Mouse (Mus musculus): Measurements from ENCODE around the gene Hao2. TPM values are rescaled to one million over a fixed set of nuclear protein-coding genes. Genes with fewer than 3 reads are reported as not detected.

Hao2 gene
- polyA plus RNA-seq (2011; ENCODE audit: insufficient read depth, insufficient read length, low replicate concordance, missing spikeins), result 0.97 TPM in 1 of 2 replicates, not detected in the other

- Histone ChIP-seq H3K4me1 (ENCODE audit: control insufficient read depth, insufficient read depth, low read length) (no peaks in the 10 kb centered on the region), H3K27ac (ENCODE audit: control insufficient read depth, insufficient read depth, low read depth, low read length, poor library complexity) (no peak within 1 kb of the TSS), H3K4me3 (replicated peaks; ENCODE audit: control insufficient read depth, low read depth, low read length) (no peak within 1 kb of the TSS)
- TF ChIP-seq CTCF (IDR thresholded peaks at IDR 0.05; ENCODE audit: control insufficient read depth, insufficient read depth, low read length) (no peak), POLR2A (IDR thresholded peaks at IDR 0.05; ENCODE audit: borderline replicate concordance, control insufficient read depth, low read depth, low read length) (no peak)
- 71% methylated on average over 3 of the region's 3 CpGs for WGBS
These were observed at the start of gene Hao2 for GRCm38 (mm10) chr3:98893057-98893772. TSS of gene Hao2 (minus strand) at chr3:98893239.

- Histone ChIP-seq H3K4me3 (replicated peaks; ENCODE audit: control insufficient read depth, low read depth, low read length) (no peak overlapping the region), H3K27ac (ENCODE audit: control insufficient read depth, insufficient read depth, low read depth, low read length, poor library complexity) (no peak overlapping the region), H3K4me1 (ENCODE audit: control insufficient read depth, insufficient read depth, low read length) (no peaks in the 10 kb centered on the region)
- TF ChIP-seq POLR2A (IDR thresholded peaks at IDR 0.05; ENCODE audit: borderline replicate concordance, control insufficient read depth, low read depth, low read length), result no peak
- TF ChIP-seq CTCF (IDR thresholded peaks at IDR 0.05; ENCODE audit: control insufficient read depth, insufficient read depth, low read length), result no peak
- 14% methylated on average over 10 of the region's 10 CpGs for WGBS
These were observed 48.6 kb upstream of the Hao2 start for GRCm38 (mm10) chr3:98941601-98942000.

- no peak overlapping the region for H3K4me3 ChIP-seq (replicated peaks; ENCODE audit: control insufficient read depth, low read depth, low read length)
These were observed 48.1 kb upstream of the Hao2 start for GRCm38 (mm10) chr3:98941066-98941551.

GRCm38 (mm10) chr3:98940225-98940624 lies 47.2 kb upstream of the Hao2 start:
- TF ChIP-seq POLR2A (IDR thresholded peaks at IDR 0.05; ENCODE audit: borderline replicate concordance, control insufficient read depth, low read depth, low read length) (no peak), CTCF (IDR thresholded peaks at IDR 0.05; ENCODE audit: control insufficient read depth, insufficient read depth, low read length) (no peak)
- Histone ChIP-seq H3K4me1 (ENCODE audit: control insufficient read depth, insufficient read depth, low read length) (no peaks in the 10 kb centered on the region), H3K4me3 (replicated peaks; ENCODE audit: control insufficient read depth, low read depth, low read length) (no peak overlapping the region), H3K27ac (ENCODE audit: control insufficient read depth, insufficient read depth, low read depth, low read length, poor library complexity) (no peak overlapping the region)
- 72% methylated on average over 4 of the region's 4 CpGs for WGBS

More at GRCm38 (mm10) chr3:98941066-98941551, 48.1 kb upstream of the Hao2 start:
- H3K4me1 ChIP-seq (ENCODE audit: control insufficient read depth, insufficient read depth, low read length), result no peaks in the 10 kb centered on the region
- no peak overlapping the region for H3K27ac ChIP-seq (ENCODE audit: control insufficient read depth, insufficient read depth, low read depth, low read length, poor library complexity)
- TF ChIP-seq POLR2A (IDR thresholded peaks at IDR 0.05; ENCODE audit: borderline replicate concordance, control insufficient read depth, low read depth, low read length) (no peak), CTCF (IDR thresholded peaks at IDR 0.05; ENCODE audit: control insufficient read depth, insufficient read depth, low read length) (no peak)
- 5% methylated on average over 24 of the region's 24 CpGs for WGBS

GRCm38 (mm10) chr3:98936446-98936845 lies 43.4 kb upstream of the Hao2 start:
- TF ChIP-seq POLR2A (IDR thresholded peaks at IDR 0.05; ENCODE audit: borderline replicate concordance, control insufficient read depth, low read depth, low read length) (no peak), CTCF (IDR thresholded peaks at IDR 0.05; ENCODE audit: control insufficient read depth, insufficient read depth, low read length) (no peak)
- no peak overlapping the region for H3K4me3 ChIP-seq (replicated peaks; ENCODE audit: control insufficient read depth, low read depth, low read length)
- 78% methylated on average over 3 of the region's 3 CpGs for WGBS
- no peak overlapping the region for H3K27ac ChIP-seq (ENCODE audit: control insufficient read depth, insufficient read depth, low read depth, low read length, poor library complexity)
- no peaks in the 10 kb centered on the region for H3K4me1 ChIP-seq (ENCODE audit: control insufficient read depth, insufficient read depth, low read length)

- 78% methylated on average over 7 of the region's 7 CpGs for WGBS
- no peak overlapping the region for H3K27ac ChIP-seq (ENCODE audit: control insufficient read depth, insufficient read depth, low read depth, low read length, poor library complexity)
These were observed 41.6 kb upstream of the Hao2 start for GRCm38 (mm10) chr3:98934601-98935000.

GRCm38 (mm10) chr3:98934041-98934440 lies 41.0 kb upstream of the Hao2 start:
- WGBS, result 81% methylated on average over 1 of the region's 1 CpGs
- no peak for TF ChIP-seq CTCF (IDR thresholded peaks at IDR 0.05; ENCODE audit: control insufficient read depth, insufficient read depth, low read length)

More at GRCm38 (mm10) chr3:98934601-98935000, 41.6 kb upstream of the Hao2 start:
- no peaks in the 10 kb centered on the region for H3K4me1 ChIP-seq (ENCODE audit: control insufficient read depth, insufficient read depth, low read length)
- H3K4me3 ChIP-seq (replicated peaks; ENCODE audit: control insufficient read depth, low read depth, low read length), result no peak overlapping the region
- no peak for TF ChIP-seq POLR2A (IDR thresholded peaks at IDR 0.05; ENCODE audit: borderline replicate concordance, control insufficient read depth, low read depth, low read length)
- TF ChIP-seq CTCF (IDR thresholded peaks at IDR 0.05; ENCODE audit: control insufficient read depth, insufficient read depth, low read length), result no peak

GRCm38 (mm10) chr3:98932421-98932820 lies 39.4 kb upstream of the Hao2 start:
- no peak overlapping the region for H3K27ac ChIP-seq (ENCODE audit: control insufficient read depth, insufficient read depth, low read depth, low read length, poor library complexity)

More at GRCm38 (mm10) chr3:98934041-98934440, 41.0 kb upstream of the Hao2 start:
- H3K27ac ChIP-seq (ENCODE audit: control insufficient read depth, insufficient read depth, low read depth, low read length, poor library complexity), result no peak overlapping the region
- H3K4me1 ChIP-seq (ENCODE audit: control insufficient read depth, insufficient read depth, low read length), result no peaks in the 10 kb centered on the region
- H3K4me3 ChIP-seq (replicated peaks; ENCODE audit: control insufficient read depth, low read depth, low read length), result no peak overlapping the region

More at GRCm38 (mm10) chr3:98932421-98932820, 39.4 kb upstream of the Hao2 start:
- TF ChIP-seq CTCF (IDR thresholded peaks at IDR 0.05; ENCODE audit: control insufficient read depth, insufficient read depth, low read length) (no peak), POLR2A (IDR thresholded peaks at IDR 0.05; ENCODE audit: borderline replicate concordance, control insufficient read depth, low read depth, low read length) (no peak)
- no peak overlapping the region for H3K4me3 ChIP-seq (replicated peaks; ENCODE audit: control insufficient read depth, low read depth, low read length)
- no peaks in the 10 kb centered on the region for H3K4me1 ChIP-seq (ENCODE audit: control insufficient read depth, insufficient read depth, low read length)

All from bone marrow, adult 2 months (tissue).